Mouse (Mus musculus) testis, adult 2 months (tissue): ENCODE measurements around the gene Nufip2.

Experiments
- CTCF ChIP-seq: fragments of 200-500 bp; IDR thresholded peaks from 2 replicates; pipeline ENCODE4 v1.5.1; 2012; ENCODE audit warnings: low read depth, mild to moderate bottlenecking, inconsistent platforms, low read length, moderate library complexity; ENCODE audit not compliant: control insufficient read depth, insufficient read depth, insufficient replicate concordance
- POLR2A ChIP-seq: fragments of 200-500 bp; IDR thresholded peaks from 2 replicates; pipeline ENCODE4 v1.6.1; 2012; ENCODE audit warnings: low read depth, mild to moderate bottlenecking, inconsistent platforms, low read length, moderate library complexity; ENCODE audit not compliant: control insufficient read depth

- TF ChIP-seq CTCF, result no peak
- TF ChIP-seq POLR2A, result no peak
Measured at GRCm38 (mm10) chr11:77764694-77765458, 78.9 kb downstream of the Nufip2 start.
